ENCODE assay signal across 25 mouse cellular contexts in genomic region chr9:123930926-123931325, GRCm38 (mm10). TPM values are rescaled to one million over a fixed set of nuclear protein-coding genes. Genes with fewer than 3 reads are reported as not detected.
A peak's percentile ranks its signal among the peaks of the same experiment; 100 is the strongest.
DNase-seq lines count a peak whose midpoint lies in the region; ATAC-seq and TF ChIP-seq lines count a peak whose summit lies in the region.
"Had no signal": no experiment of that assay in that cellular context is flagged by ENCODE, and none has a peak within 500 bp of the region (broad histone marks: within the 10 kb centered on the region; RNA-seq: fewer than 3 reads in every experiment).

No protein-coding gene starts in this region.

- 83% methylated on average over 3 of the region's 3 CpGs for WGBS in heart, embryonic 13.5 days
- WGBS in thymus, adult 2 months, result 91% methylated on average over 3 of the region's 3 CpGs
- WGBS in liver, embryonic 12.5 days (ENCODE audit: insufficient replicate concordance), result 47% methylated on average over 3 of the region's 3 CpGs

- no peak for TF ChIP-seq POLR2A in thymus, adult 2 months (IDR thresholded peaks at IDR 0.05; ENCODE audit: control insufficient read depth, extremely low read depth, insufficient read depth, low read length, poor library complexity)

- intact Hi-C loops in heart, postnatal 25 days (cut with DNase I), result no loop called here

- ATAC-seq in heart, embryonic 13.5 days (ENCODE audit: extremely low read depth, insufficient number of reproducible peaks, low FRiP score, low TSS enrichment), result no peak
- no peak for ATAC-seq in liver, embryonic 12.5 days
- ATAC-seq: forebrain, embryonic 16.5 days had no signal

- H3K4me2 ChIP-seq in heart, embryonic 13.5 days, result no peak overlapping the region
- H3K4me2 ChIP-seq in liver, embryonic 12.5 days, result no peak overlapping the region
- H3K4me2 ChIP-seq: embryonic facial prominence, embryonic 12.5 days; heart, embryonic 12.5 days; midbrain, embryonic 11.5 days; neural tube, embryonic 13.5 days had no signal

- 0 out of 2 replicates have a peak overlapping the region, but pooled peaks have one; percentile 0 for H3K27ac ChIP-seq in heart, embryonic 13.5 days (replicated peaks)
- H3K27ac ChIP-seq in thymus, adult 2 months (ENCODE audit: control insufficient read depth, insufficient read depth, low read length), result peak overlapping the region; percentile 0; the same call in 1 of the 2 replicates
- H3K27ac ChIP-seq in liver, embryonic 12.5 days, result peak overlapping the region; percentile 67
- H3K27ac ChIP-seq: embryonic facial prominence, embryonic 12.5 days; neural tube, embryonic 13.5 days had no signal

- H3K4me3 ChIP-seq in heart, embryonic 13.5 days, result no peak overlapping the region
- H3K4me3 ChIP-seq in thymus, adult 2 months (ENCODE audit: control insufficient read depth, insufficient read depth, low read length), result no peak overlapping the region
- H3K4me3 ChIP-seq in liver, embryonic 12.5 days, result no peak overlapping the region
- H3K4me3 ChIP-seq: embryonic facial prominence, embryonic 12.5 days; heart, embryonic 12.5 days; neural tube, embryonic 13.5 days had no signal

- H3K9me3 ChIP-seq in heart, embryonic 13.5 days, result no peaks in the 10 kb centered on the region
- H3K9me3 ChIP-seq in liver, embryonic 12.5 days (replicated peaks), result no peaks in the 10 kb centered on the region
- H3K9me3 ChIP-seq: embryonic facial prominence, embryonic 12.5 days; neural tube, embryonic 13.5 days had no signal

- DNase-seq in heart, postnatal 25 days (ENCODE audit: low spot score), result no peak
- no peak for DNase-seq in thymus, adult 2 months
- DNase-seq in thymus, adult 18-20 months, result no peak
- DNase-seq in adrenal gland, adult (ENCODE audit: inconsistent age in 2 of 2, low spot score in 1 of 2), result no peak
- DNase-seq in cerebellum, adult 8-10 months, result no peak
- no peak for DNase-seq in spleen, postnatal 10 days (ENCODE audit: low spot score in 2 of 2)
- DNase-seq: adrenal gland, postnatal 36 days; cerebellum, postnatal 36 days; layer of hippocampus, postnatal 36 days; left cerebral cortex, postnatal 4 days; lung, adult 18-20 months; right cerebral cortex, postnatal 25 days had no signal

- H3K4me1 ChIP-seq in heart, embryonic 13.5 days, result peaks cover 29% of the 10 kb centered on the region
- peaks cover 31% of the 10 kb centered on the region for H3K4me1 ChIP-seq in thymus, adult 2 months (replicated peaks; ENCODE audit: control insufficient read depth, insufficient read depth, low read length)
- H3K4me1 ChIP-seq in liver, embryonic 12.5 days, result peaks cover 71% of the 10 kb centered on the region

- no peak for TF ChIP-seq CTCF in thymus, adult 2 months (IDR thresholded peaks at IDR 0.05; ENCODE audit: borderline replicate concordance, control insufficient read depth, extremely low read depth, insufficient read depth, low read length, poor library complexity)

- H3K27me3 ChIP-seq in heart, embryonic 13.5 days (replicated peaks), result no peaks in the 10 kb centered on the region
- H3K27me3 ChIP-seq in thymus, adult 2 months (ENCODE audit: control insufficient read depth, insufficient read depth, low read length), result no peaks in the 10 kb centered on the region
- no peaks in the 10 kb centered on the region for H3K27me3 ChIP-seq in liver, embryonic 12.5 days (replicated peaks)
- H3K27me3 ChIP-seq: CH12.LX; embryonic facial prominence, embryonic 12.5 days; heart, embryonic 12.5 days; neural tube, embryonic 13.5 days had no signal

- no peaks in the 10 kb centered on the region for H3K36me3 ChIP-seq in heart, embryonic 13.5 days
- no peaks in the 10 kb centered on the region for H3K36me3 ChIP-seq in thymus, adult 2 months (ENCODE audit: control insufficient read depth, insufficient read depth, low read length)
- H3K36me3 ChIP-seq in liver, embryonic 12.5 days, result no peaks in the 10 kb centered on the region
- H3K36me3 ChIP-seq: embryonic facial prominence, embryonic 12.5 days; heart, embryonic 12.5 days; neural tube, embryonic 13.5 days had no signal

- H3K9ac ChIP-seq in heart, embryonic 13.5 days, result no peak overlapping the region
- H3K9ac ChIP-seq in liver, embryonic 12.5 days, result no peak overlapping the region
- H3K9ac ChIP-seq: embryonic facial prominence, embryonic 12.5 days; heart, embryonic 12.5 days; neural tube, embryonic 13.5 days had no signal

RNA-seq across cellular contexts. Expression of gene Ccr1, which starts 37.6 kb away (rescaled TPM):
- polyA plus RNA-seq in heart, embryonic 13.5 days (2015; fragmentation: Nextera tagmentation; extraction: Ambion mirVana), result 1.2 and 1.4 TPM in 2 replicates
- total RNA-seq in heart, postnatal 25 days (2021), result 1 to 10 TPM; 1.1 to 1.3 TPM
- polyA plus RNA-seq in thymus, adult 2 months (2012; rRNA removed), result 1.3 and 1.8 TPM in 2 replicates
- polyA plus RNA-seq in liver, embryonic 12.5 days (2016; fragmentation: Nextera tagmentation; extraction: Ambion mirVana), result 1.4 and 1.6 TPM in 2 replicates

RNA-seq across cellular contexts. Expression of gene Ccr1l1, which starts 47.3 kb away (rescaled TPM):
- polyA plus RNA-seq in heart, embryonic 13.5 days (2015; fragmentation: Nextera tagmentation; extraction: Ambion mirVana), result not detected in 2 replicates
- not detected for total RNA-seq in heart, postnatal 25 days (2021)
- polyA plus RNA-seq in thymus, adult 2 months (2012; rRNA removed), result 0.22 TPM in 1 of 2 replicates, not detected in the other
- not detected in 2 replicates for polyA plus RNA-seq in liver, embryonic 12.5 days (2016; fragmentation: Nextera tagmentation; extraction: Ambion mirVana)
- total RNA-seq: adrenal gland, postnatal 36 days; hematopoietic stem cell, adult 5-6 weeks; layer of hippocampus, postnatal 36 days; left cerebral cortex, postnatal 4 days; monocyte, adult 5-6 weeks had no signal
- polyA plus RNA-seq: activated CD4-positive, CD25-positive, alpha-beta regulatory T cell, adult 4 months; embryonic facial prominence, embryonic 12.5 days; forebrain, embryonic 16.5 days; heart, embryonic 12.5 days; kidney, embryonic 14.5 days; large intestine, adult 2 months; midbrain, embryonic 11.5 days; neural tube, embryonic 13.5 days had no signal

Comparison
In these comparisons a context has a peak if more than half of its experiments do, and no peak if none do; other contexts are left out.
1. H3K27ac ChIP-seq: peak in every context shown above with its lines; median percentile 67 in liver, embryonic 12.5 days; 0 in heart, embryonic 13.5 days; 0 in thymus, adult 2 months.